Mouse (Mus musculus) left cerebral cortex, adult 8-10 months (tissue): Measurements from ENCODE around the gene Lypd3. TPM values are rescaled to one million over a fixed set of nuclear protein-coding genes. Genes with fewer than 3 reads are reported as not detected.
"Not testable (repeated sequence)": the region's sequence is repeated elsewhere in the genome, so short reads cannot be mapped to it uniquely, and the experiment has no call there.

Experiments
- DNase-seq, 2 experiments: peaks; one replicate each; pipeline ENCODE4 v3.0.0; 2022; ENCODE audit warnings: low spot score in 2 of 2
- total RNA-seq, 4 experiments: library from RNA; stranded (reverse); gene quantifications; 2 replicates each; pipeline ENCODE4 v1.2.4; 2022

Lypd3 gene
- total RNA-seq, 4 experiments from 2014 or later: 0.44 to 1.3 (median 0.63) TPM

DNA sequence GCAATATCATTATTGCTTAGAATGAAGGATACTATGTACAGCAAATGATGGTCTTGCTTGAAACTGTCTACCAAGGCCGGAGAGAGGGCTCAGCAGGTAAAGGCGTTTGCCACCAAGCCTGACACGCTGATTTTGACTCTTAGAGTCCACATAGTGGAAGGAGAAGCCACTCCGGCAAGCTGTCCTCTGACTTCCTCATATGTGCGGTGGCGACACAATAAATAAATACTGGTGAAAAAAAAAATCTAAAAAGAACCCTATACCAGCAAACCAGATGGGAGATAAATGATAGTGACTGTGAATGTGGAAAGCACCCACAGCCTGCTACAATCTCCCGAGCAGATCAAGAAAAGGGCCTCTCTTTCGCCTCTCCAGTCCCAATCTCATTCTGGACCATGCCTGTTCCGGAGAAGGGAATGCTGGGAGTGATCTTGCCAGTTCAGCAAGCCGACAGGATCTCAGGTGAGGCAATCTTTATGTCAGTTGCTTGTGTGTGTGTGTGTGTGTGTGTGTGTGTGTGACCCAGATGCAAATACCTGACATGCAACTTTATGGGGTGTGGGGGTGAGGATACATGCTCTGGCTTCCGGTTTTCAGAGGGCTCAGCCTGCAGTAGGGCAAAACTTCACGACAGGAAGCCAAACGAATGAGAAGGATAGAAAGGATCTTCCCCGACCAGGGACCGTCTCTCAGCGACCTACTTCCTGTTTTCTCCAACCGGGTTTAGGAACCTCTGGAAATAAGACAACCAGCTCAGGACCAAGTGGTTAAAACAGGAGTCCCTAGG, 25.0 kb downstream of the Lypd3 start:
- DNase-seq: no peak

DNA sequence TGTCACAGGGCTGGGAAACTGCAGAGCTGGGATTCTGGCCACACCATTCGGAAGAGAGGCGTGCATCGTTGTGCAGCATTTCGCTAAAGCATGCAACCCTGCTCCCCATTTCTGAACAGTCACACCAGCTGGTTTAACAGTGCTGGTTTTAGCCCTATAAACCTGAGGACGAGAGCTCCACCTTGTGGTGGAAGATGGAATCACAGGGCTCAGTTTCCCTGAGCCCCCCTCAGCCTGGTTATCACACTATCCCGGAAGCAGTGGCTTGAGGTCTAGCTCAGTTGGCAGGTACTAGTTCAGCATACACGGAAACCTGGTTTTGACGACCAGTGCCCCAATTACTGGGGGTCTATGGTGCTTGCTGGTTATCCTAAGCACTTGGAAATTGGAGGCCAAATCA, 26.2 kb downstream of the Lypd3 start:
- peak in 1 of 2 experiments; percentile 46 for DNase-seq

DNA sequence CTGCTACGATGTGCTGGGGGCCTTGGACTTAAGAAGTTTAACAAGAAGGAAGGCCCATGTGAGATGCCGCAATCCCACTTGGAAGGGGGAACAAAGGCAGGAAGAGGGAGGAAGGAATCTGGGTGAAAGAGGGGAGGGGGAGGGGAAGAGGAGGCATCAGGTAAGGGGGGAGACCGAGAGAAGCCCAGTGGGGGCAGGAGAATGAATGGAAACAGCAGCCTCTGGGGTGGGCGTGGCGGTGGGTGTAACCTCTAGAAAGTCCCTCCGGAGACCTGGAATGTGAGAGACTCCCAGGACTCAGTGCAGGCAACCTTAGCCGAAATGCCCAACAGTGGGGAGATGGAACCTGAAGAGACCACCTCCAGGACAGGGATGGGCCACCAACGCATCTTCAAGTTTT, 28.0 kb downstream of the Lypd3 start:
- no peak for DNase-seq

DNA sequence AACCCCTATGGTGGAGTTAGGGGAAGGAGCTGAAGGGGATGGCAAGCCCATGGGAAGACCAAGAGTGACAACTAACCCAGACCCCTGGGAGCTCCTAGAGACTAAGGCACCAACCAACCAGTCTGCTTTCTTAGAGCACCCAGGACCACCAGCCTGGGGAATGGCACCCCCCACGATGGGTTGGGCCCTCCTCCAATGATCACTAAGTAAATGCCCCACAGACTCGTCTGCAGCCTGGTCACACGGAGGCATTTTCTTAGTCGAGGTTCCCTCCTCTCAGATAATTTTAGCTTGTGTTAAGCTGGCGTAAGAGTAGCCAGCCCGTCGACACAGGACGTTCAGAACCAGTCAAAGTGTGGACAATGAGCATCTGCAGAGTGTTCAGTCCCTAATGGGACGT, 28.6 kb downstream of the Lypd3 start:
- no peak for DNase-seq

DNA sequence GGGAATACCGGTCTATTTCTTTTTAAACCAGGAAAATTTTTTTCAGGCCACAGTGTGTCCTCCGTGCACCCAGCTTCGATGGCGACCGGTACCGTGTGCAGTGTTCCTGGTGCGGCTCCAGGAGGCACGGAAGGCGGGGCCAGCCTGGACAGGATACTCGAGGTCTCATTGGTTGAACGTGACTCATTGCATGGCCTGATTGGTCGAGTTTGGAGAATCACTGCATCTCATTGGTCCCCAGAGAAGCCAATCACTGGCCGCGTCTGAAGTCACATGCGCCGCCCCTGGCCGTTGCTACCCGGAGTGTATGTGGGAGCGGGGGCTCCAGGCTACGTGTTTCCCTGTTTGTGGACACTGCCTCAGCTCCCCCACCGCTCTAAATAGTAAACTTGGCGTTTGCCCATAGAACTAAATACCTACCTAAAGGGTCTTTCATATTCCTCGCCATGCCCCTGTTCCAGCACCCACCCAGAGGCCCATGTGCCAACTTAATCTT, 35.6 kb downstream of the Lypd3 start:
- no peak for DNase-seq

DNA sequence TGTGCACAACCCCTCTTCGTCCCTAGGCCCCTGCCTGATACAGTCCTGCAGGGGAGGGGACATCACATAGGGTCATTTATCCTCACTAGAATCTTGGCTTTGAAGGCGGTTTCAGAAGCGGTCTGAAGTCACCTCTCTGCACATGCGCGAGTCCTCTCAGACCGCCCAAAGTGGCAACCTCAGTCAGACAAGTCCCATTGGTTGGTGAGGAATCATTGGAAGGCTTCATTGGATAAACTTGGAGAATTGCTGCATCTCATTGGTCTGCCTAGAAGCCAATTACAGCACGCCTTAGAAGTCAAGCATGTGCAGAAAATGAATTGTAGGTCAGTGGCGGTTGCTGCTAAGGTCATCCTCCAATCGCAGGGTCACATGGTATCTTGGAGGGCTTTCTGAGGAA, 40.2 kb downstream of the Lypd3 start, which contains the start of gene Tex101:
Gene Tex101 (minus strand): TSS at position 101 of the 400 bp plus-strand sequence.
- DNase-seq: no peak

DNA sequence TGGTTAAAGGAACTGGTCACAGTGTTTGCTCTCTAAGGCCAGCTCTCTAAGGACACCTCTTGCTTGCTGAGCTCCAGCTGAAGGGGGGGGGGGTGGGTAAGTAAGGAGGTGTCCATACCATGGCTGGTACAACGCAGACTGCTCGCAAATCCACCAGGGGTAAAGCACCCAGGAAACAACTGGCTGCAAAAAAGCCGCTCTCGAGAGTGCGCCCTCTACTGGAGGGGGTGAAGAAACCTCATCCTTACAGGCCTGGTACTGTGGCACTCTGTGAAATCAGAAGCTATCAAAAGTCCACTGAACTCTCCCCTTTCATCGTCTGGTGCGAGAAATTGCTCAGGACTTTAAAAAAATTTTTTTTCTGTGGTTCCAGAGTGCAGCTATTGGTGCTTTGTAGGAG, 47.8 kb downstream of the Lypd3 start:
- DNase-seq: not testable (repeated sequence)

DNA sequence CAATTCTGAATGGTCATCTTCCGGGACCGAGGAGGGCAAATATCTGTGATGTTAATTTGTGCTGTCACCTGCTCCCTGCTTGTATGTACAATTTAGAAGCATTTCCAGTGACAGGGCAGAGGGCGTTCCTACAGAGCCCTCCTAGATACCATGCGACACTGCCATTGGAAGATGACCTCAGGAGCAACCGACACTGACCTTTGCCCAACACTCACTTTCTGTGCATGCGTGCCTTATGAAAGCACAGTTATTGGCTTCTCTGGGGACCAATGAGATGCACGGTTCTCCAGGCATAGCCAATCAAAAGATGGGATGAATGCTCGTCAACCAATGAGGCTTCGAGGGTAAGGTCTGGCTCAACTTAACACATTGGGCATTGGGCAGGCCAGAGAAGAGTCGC, 51.2 kb downstream of the Lypd3 start:
- DNase-seq: not testable (repeated sequence)

Other genes with a start within 250 kb of the Lypd3 start
- 10 to 100 TPM; 40.2 to 47.7 (median 43.4) TPM for gene Smg9, start 236.9 kb upstream of the Lypd3 start, total RNA-seq
- gene Irgc1, start 184.3 kb upstream of the Lypd3 start, total RNA-seq: under 1 TPM in 1 of 4 experiments, not detected in 3; 0.21 TPM
- gene Plaur, start 174.1 kb upstream of the Lypd3 start, total RNA-seq: 1 to 10 TPM in 2 of 4 experiments, under 1 TPM in 2; 0.72 to 4.6 (median 2.1) TPM
- gene Cadm4, start 154.5 kb upstream of the Lypd3 start, total RNA-seq: 100 to 1,000 TPM; 215 to 253 (median 239) TPM
- gene Zfp428, start 129.5 kb upstream of the Lypd3 start, total RNA-seq: 10 to 100 TPM; 42.8 to 45.4 (median 44.1) TPM
- not detected for gene AC161166.1, start 124.1 kb upstream of the Lypd3 start, total RNA-seq
- gene Irgq, start 105.9 kb upstream of the Lypd3 start, total RNA-seq: 10 to 100 TPM; 62.6 to 68.9 (median 66.6) TPM
- not detected for gene Pinlyp, start 90.4 kb upstream of the Lypd3 start, total RNA-seq
- 10 to 100 TPM; 37.2 to 39.8 (median 38.5) TPM for gene Xrcc1, start 90.3 kb upstream of the Lypd3 start, total RNA-seq
- 10 to 100 TPM; 13.3 to 16.0 (median 15.1) TPM for gene Ethe1, start 49.0 kb upstream of the Lypd3 start, total RNA-seq
- 1 to 10 TPM; 5.3 to 6.9 (median 5.7) TPM for gene Zfp575, start 48.9 kb upstream of the Lypd3 start, total RNA-seq
- gene Phldb3, start 25.8 kb upstream of the Lypd3 start, total RNA-seq: under 1 TPM in 3 of 4 experiments, not detected in 1; 0.13 to 0.39 (median 0.27) TPM
- not detected for gene Tex101, start 40.1 kb downstream of the Lypd3 start, total RNA-seq
- gene BC049730, start 72.7 kb downstream of the Lypd3 start, total RNA-seq: not detected
- not detected for gene Gm4763, start 90.4 kb downstream of the Lypd3 start, total RNA-seq
- not detected for gene Cd177, start 123.8 kb downstream of the Lypd3 start, total RNA-seq
- gene Ceacam10, start 140.7 kb downstream of the Lypd3 start, total RNA-seq: not detected
- not detected for gene Gm9844, start 225.7 kb downstream of the Lypd3 start, total RNA-seq
- gene Lypd4, start 233.4 kb downstream of the Lypd3 start, total RNA-seq: not detected
- not detected for gene Dmrtc2, start 233.5 kb downstream of the Lypd3 start, total RNA-seq
- gene Rps19, start 247.8 kb downstream of the Lypd3 start, total RNA-seq: 100 to 1,000 TPM; 577 to 601 (median 592) TPM